Mouse (Mus musculus) cerebellum, adult 2 months (tissue): ENCODE measurements around the gene Sh3glb2. TPM values are rescaled to one million over a fixed set of nuclear protein-coding genes. Genes with fewer than 3 reads are reported as not detected.

ENCODE experiments used
- DNase-seq, 2 experiments: peaks; one replicate each; pipeline ENCODE4 v3.0.0; 2021
- H3K27ac ChIP-seq: fragments of 200-500 bp; 2 replicates; pipeline ENCODE4 v1.5.1; 2012; ENCODE audit warnings: low read length, control low read depth, inconsistent platforms; ENCODE audit not compliant: insufficient read depth
- H3K27me3 ChIP-seq: fragments of 200-500 bp; 2 replicates; pipeline ENCODE4 v1.6.1; 2012; ENCODE audit warnings: inconsistent platforms, mild to moderate bottlenecking, low read length, moderate library complexity; ENCODE audit not compliant: control insufficient read depth, insufficient read depth
- H3K4me1 ChIP-seq: fragments of 200-500 bp; 2 replicates; pipeline ENCODE4 v1.6.1; 2011; ENCODE audit warnings: low read length; ENCODE audit not compliant: control insufficient read depth, insufficient read depth
- H3K4me3 ChIP-seq: fragments of 200-500 bp; replicated peaks from 2 replicates; pipeline ENCODE3; 2011; ENCODE audit warnings: mild to moderate bottlenecking, low read depth, low read length, control low read depth; ENCODE audit not compliant: insufficient read depth
- CTCF ChIP-seq: fragments of 200-500 bp; IDR thresholded peaks from 2 replicates; pipeline ENCODE4 v1.5.1; 2011; ENCODE audit warnings: low read depth, mild to moderate bottlenecking, control low read depth, low read length, moderate library complexity, borderline replicate concordance; ENCODE audit not compliant: insufficient read depth
- POLR2A ChIP-seq: fragments of 200-500 bp; IDR thresholded peaks from 2 replicates; pipeline ENCODE4 v1.6.1; 2011; ENCODE audit warnings: low read length, control low read depth, borderline replicate concordance; ENCODE audit not compliant: insufficient read depth
- WGBS: fragments of 180-500 bp; shearing (Covaris S2); methylation state at CpG from one replicate; pipeline ENCODE4 v1.1.7; 2018; 5-methylcytosine and 5-hydroxymethylcytosine counted together
- polyA plus RNA-seq: library from polyadenylated mRNA; depleted of rRNA; stranded (reverse); fragments of >200 nt; gene quantifications from 2 replicates; pipeline ENCODE4 v1.2.3, GENCODE M21; 2012

The Sh3glb2 gene
- polyA plus RNA-seq, 1 experiment = 509 TPM

DNA sequence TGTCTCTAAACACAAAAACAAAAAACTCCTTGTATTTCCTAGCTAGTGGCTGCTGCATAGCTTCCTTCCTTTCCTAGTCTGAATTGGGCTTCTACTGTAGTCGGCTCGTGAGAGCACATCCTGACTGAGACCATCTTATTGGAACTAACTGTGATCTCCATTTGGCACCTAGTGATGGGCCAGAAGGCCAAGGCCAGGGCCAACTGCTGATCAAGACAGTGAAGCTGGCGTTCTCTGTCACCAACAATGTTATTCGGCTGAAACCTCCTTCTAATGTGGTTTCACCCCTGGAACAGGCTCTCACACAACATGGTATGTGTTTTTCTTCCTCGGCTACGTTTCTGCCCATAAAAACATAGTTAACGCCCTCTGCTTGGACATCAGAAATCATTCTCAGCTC is 31.9 kb downstream of the Sh3glb2 start:
- peaks cover 4% of the 10 kb centered on the region; the same call in 1 of the 2 replicates for H3K4me1 ChIP-seq
- TF ChIP-seq POLR2A (no peak), CTCF (no peak)
- WGBS = 42% methylated on average over 7 of the region's 7 CpGs

DNA sequence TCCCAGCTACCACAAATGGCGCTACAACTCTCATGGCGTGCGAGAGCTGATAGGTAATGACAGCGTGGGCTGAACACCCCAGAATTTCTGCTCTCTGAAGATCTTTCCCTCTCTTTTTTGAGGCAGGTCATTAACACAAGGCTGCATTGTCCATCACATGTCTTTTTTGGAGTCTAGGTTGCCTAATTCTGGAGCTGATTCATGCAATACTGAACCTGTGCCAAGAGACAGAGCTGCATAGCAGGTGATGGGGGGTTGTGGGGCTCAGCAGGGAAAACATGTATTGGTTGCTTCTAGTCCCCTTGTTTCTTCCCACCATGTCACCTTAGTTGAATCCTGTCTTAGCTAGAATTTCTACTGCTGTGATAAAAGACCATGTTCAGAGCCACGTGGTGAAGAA is 33.8 kb downstream of the Sh3glb2 start:
- Histone ChIP-seq H3K4me3 (no peak overlapping the region), H3K27me3 (no peaks in the 10 kb centered on the region), H3K27ac (no peak overlapping the region), H3K4me1 (peaks cover 4% of the 10 kb centered on the region; the same call in 1 of the 2 replicates)
- WGBS = 94% methylated on average over 5 of the region's 5 CpGs
- DNase-seq = peak in 1 of 2 experiments; percentile 20
- no peak for TF ChIP-seq CTCF
- TF ChIP-seq POLR2A = no peak

More for the DNA sequence above, 31.9 kb downstream of the Sh3glb2 start:
- DNase-seq = peak; percentile 40 to 67
- no peaks in the 10 kb centered on the region for H3K27me3 ChIP-seq
- no peak overlapping the region for H3K4me3 ChIP-seq
- H3K27ac ChIP-seq = no peak overlapping the region

DNA sequence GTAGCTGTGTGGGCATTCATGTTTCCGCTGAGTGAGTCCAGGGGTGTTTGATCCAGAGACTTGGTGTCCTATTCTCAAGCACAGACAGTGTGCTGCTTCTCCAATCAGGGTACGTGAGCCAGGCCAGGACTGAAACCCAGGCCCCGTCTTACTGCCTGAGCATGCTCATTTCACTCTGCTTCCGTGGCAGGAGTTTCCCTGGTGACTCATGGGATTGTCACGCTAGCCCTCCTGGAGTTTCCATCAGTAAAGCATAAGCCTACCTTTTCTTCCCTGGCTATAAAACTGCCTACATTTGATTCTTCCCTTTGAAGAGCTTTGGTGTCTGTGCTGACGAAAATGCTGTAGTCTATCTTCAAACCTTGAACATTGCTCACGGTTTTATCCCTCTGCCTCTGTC is 36.0 kb downstream of the Sh3glb2 start:
- Histone ChIP-seq H3K4me3 (no peak overlapping the region), H3K27ac (no peak overlapping the region), H3K4me1 (peaks cover 4% of the 10 kb centered on the region; the same call in 1 of the 2 replicates), H3K27me3 (no peaks in the 10 kb centered on the region)
- no peak for DNase-seq
- WGBS = 82% methylated on average over 7 of the region's 7 CpGs
- TF ChIP-seq CTCF (no peak), POLR2A (no peak)

DNA sequence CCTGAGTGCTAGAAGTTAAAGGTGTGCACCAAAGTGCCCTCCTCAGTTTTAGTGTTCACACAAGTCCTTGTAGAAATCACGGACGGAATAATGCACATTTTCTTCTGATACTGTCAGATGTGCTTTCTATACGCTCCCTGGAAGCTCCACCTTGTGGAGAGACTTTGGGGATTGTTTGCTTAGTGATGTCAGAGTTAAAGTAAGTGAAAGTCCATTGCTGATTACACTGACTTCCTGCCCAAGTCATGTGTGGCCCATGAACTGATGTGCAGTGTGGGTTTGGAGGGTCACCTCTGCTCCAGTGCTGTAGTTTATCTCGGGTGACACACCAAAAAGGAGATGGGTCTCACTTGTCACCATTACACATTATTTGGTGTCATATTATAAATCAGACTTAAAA is 39.9 kb downstream of the Sh3glb2 start:
- Histone ChIP-seq H3K4me1 (no peaks in the 10 kb centered on the region), H3K4me3 (no peak overlapping the region), H3K27me3 (no peaks in the 10 kb centered on the region), H3K27ac (no peak overlapping the region)
- WGBS = 89% methylated on average over 4 of the region's 4 CpGs
- TF ChIP-seq CTCF = no peak
- no peak for TF ChIP-seq POLR2A
- no peak for DNase-seq

DNA sequence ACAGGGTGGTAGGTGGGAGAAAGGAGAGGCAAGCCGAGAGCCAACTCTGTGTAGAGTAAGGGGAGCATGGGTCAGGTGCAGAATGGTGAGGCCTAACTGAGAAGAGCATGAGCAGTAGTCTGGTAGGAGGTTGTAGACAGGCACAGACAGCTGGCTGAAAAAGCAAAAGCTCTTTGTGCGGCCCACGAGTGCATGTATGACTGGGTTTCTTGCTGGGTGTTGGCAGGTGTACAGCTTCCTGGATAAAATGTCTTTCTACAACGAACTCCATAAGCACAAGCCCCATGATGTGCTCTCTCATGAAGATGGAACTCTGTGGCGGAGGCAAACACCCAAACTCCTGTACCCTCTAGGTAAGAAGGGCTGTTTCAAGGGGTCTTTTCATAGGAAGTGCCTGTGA is 42.2 kb downstream of the Sh3glb2 start:
- H3K4me3 ChIP-seq = no peak overlapping the region
- H3K4me1 ChIP-seq = no peaks in the 10 kb centered on the region
- H3K27ac ChIP-seq = no peak overlapping the region
- TF ChIP-seq POLR2A (no peak), CTCF (no peak)
- H3K27me3 ChIP-seq = no peaks in the 10 kb centered on the region
- 56% methylated on average over 5 of the region's 5 CpGs for WGBS
- no peak for DNase-seq

DNA sequence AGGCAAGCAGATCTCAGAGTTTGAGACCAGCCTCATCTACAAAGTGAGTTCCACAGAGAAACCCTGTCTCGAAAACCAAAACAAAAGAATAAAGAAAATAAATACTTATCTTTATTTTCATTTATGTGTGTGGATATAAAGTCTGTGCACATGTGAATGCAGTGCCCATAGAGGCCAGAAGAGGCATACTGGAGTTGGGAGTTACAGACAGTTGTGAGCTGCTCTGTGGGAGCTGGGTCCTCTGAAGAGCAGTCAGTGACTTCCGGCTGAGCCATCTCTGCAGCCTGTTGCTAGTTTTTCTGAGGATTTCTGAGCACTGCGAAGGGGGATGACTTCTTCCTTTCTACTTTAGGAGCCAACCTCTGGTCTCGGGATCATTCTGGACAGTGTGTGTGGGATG is 43.0 kb downstream of the Sh3glb2 start:
- WGBS = 88% methylated on average over 4 of the region's 4 CpGs

DNA sequence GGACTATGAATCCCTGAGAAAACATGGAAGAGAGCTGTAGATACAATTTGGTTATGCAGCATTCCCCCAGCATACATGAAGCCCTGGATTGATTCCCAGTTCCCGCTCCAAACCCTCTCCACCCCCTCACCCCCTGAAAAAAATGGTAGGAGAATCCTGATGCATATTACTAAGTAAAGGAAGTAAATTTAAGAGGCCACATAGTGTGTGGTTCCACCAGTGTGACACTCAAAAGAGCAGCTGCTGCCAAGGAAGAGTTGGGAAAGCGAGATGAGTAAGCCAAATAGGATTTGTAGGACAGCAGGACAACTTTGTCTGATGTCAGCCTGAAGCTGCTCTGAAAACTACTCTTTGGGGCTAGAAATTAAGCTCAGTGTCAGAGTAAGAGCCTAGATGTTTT is 47.7 kb downstream of the Sh3glb2 start:
- H3K4me3 ChIP-seq = no peak overlapping the region
- 88% methylated on average over 2 of the region's 2 CpGs for WGBS
- no peaks in the 10 kb centered on the region for H3K4me1 ChIP-seq
- no peaks in the 10 kb centered on the region for H3K27me3 ChIP-seq
- H3K27ac ChIP-seq = no peak overlapping the region
- TF ChIP-seq CTCF = no peak
- no peak for TF ChIP-seq POLR2A
- DNase-seq = no peak

More for the DNA sequence above, 43.0 kb downstream of the Sh3glb2 start:
- no peak for DNase-seq
- no peak for TF ChIP-seq CTCF
- TF ChIP-seq POLR2A = no peak
- Histone ChIP-seq H3K4me3 (no peak overlapping the region), H3K4me1 (no peaks in the 10 kb centered on the region), H3K27me3 (no peaks in the 10 kb centered on the region), H3K27ac (no peak overlapping the region)

DNA sequence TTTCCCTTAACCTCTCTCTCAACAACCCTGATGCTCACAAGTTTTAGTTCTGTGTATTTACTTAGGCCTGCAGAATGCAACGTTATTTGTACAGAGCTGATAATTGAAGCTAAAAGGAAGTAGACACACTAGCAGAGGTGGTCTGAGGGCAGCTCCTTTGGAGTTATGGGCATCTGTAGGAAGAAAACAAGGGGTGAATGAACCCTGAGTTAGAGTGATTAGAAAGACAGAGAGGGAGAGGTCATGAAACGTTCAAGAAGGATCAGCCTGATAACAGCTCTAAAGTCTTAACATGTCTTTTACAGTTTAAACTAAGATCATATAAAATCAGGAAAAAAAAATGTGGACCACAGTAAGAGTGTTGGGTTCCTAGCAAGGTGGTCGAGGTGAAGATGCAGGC is 49.8 kb downstream of the Sh3glb2 start:
- WGBS = 91% methylated on average over 3 of the region's 3 CpGs
- Histone ChIP-seq H3K27ac (no peak overlapping the region), H3K27me3 (no peaks in the 10 kb centered on the region), H3K4me1 (no peaks in the 10 kb centered on the region), H3K4me3 (no peak overlapping the region)
- DNase-seq = no peak
- TF ChIP-seq POLR2A (no peak), CTCF (no peak)
